Mouse (Mus musculus) large intestine, adult 2 months (tissue): Measurements from ENCODE around the gene G3bp2. TPM values are rescaled to one million over a fixed set of nuclear protein-coding genes. Genes with fewer than 3 reads are reported as not detected.
"Not testable (repeated sequence)": the region's sequence is repeated elsewhere in the genome, so short reads cannot be mapped to it uniquely, and the experiment has no call there.

Experiments used
- DNase-seq: peaks from one replicate; pipeline ENCODE4 v3.0.0-alpha.2; 2012; ENCODE audit warnings: low read depth, low spot score
- WGBS: fragments of 180-500 bp; shearing (Covaris S2); methylation state at CpG from one replicate; pipeline ENCODE4 v1.1.7; 2018; 5-methylcytosine and 5-hydroxymethylcytosine counted together
- polyA plus RNA-seq: library from polyadenylated mRNA; depleted of rRNA; stranded (reverse); fragments of >200 nt; gene quantifications from 2 replicates; pipeline ENCODE4 v1.2.3, GENCODE M21; 2012; rRNA removed

The G3bp2 gene
- 17.6 and 21.9 TPM in 2 replicates for polyA plus RNA-seq

GRCm38 (mm10) chr5:92083417-92084038 is at the start of gene G3bp2:
G3bp2 (minus strand) TSS chr5:92083719.
- WGBS = under 1% methylated on average over 65 of the region's 65 CpGs
- peak; percentile 96 for DNase-seq

- WGBS = 42% methylated on average over 4 of the region's 4 CpGs
Measured at GRCm38 (mm10) chr5:92133006-92133405, 49.5 kb upstream of the G3bp2 start.

DNA sequence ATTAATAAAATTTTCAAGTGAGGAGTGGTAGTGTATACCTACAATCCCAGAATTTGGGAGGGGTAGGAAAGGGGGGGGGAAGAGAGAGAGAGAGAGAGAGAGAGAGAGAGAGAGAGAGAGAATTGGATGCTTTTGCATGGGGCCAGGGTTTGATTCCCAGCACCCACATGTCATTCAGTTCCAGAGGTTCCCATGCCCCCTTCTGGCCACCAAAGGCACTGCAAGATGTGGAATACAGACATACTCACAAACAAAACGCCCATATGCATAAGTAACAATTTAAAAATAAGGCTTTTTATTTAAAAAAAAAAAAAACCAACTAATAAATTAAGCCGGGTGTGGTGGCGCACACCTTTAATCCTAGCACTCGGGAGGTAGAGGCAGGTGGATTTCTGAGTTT is 48.6 kb upstream of the G3bp2 start:
- 95% methylated on average over 4 of the region's 4 CpGs for WGBS
- no peak for DNase-seq

More at GRCm38 (mm10) chr5:92133006-92133405, 49.5 kb upstream of the G3bp2 start:
- DNase-seq = not testable (repeated sequence)

DNA sequence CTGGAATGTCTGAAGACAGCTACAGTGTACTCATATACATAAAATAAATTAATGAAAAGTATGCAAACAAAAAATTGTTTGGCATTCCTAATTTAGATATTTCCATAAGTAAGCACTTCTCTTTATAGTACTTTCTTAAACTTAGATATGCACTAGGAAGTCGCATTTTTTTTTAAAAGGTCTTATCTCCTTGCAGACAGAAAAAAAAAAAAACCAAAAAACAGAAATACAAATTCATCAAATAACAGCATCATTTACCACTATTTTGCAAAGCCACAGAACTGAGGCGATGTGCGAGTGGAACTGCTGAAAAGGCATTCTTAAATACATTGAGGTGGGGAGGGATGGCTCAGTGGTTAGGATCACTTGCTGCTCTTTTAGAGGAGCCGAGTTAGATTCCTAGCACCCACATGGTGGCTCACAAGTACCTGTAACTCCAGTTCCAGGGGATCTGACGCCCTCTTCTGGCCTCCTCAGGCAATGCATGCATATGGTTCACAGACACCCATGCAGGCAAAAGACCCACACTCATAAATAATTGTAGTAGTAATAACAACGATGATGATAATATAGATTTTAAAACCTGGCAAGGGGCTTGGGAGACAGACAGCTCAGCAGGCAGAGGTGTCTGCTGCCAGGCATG is 46.6 kb upstream of the G3bp2 start:
- no peak for DNase-seq
- 90% methylated on average over 6 of the region's 6 CpGs for WGBS

- DNase-seq = no peak
- 78% methylated on average over 1 of the region's 1 CpGs for WGBS
Measured at GRCm38 (mm10) chr5:92129321-92129768, 45.8 kb upstream of the G3bp2 start.

- DNase-seq = no peak
- WGBS = 27% methylated on average over 8 of the region's 8 CpGs
Measured at GRCm38 (mm10) chr5:92128570-92128969, 45.1 kb upstream of the G3bp2 start.

DNA sequence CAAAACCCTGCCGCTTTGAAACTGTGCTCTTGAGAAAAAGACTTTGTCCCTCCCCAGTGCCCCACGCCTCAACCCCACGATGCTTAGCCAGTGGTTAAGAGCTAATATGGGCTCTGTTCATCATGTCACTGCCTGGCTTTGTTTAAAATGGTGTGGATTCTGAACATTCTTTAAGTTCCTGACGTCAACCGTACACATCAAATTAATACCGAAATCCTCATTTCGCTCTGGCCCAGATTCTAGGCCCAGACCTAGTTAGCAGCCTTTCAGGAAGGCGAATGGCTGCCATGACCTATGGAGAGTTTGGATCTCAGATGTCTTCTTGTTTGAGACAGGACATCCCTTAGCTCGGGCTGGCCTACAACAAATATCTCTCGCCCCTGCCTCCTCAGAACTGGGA is 44.2 kb upstream of the G3bp2 start:
- no peak for DNase-seq
- 85% methylated on average over 10 of the region's 10 CpGs for WGBS

DNA sequence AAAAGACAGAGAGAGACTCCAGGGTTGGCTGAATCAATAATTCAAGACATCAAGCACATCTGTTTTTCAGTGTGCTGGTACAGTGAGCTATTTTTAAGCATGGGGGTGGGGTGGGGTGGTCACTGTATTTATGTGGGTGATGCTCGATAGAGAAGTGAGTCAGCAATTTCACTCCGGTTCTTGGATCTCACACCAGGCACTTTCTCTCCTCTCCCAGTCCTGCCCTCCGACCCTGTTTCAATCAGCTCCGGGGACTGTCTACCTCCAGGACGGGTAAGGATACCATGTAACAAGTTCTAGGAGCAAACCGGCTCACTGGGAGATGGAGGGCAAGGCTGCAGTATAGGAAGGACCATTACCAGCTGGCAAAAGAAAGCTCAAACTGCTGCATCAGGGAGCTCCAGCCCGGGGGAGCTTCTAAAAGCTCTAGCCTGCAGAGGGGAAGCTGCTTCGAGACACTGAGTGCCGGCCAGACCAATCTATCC is 43.7 kb upstream of the G3bp2 start:
- DNase-seq = no peak
- 78% methylated on average over 9 of the region's 9 CpGs for WGBS

DNA sequence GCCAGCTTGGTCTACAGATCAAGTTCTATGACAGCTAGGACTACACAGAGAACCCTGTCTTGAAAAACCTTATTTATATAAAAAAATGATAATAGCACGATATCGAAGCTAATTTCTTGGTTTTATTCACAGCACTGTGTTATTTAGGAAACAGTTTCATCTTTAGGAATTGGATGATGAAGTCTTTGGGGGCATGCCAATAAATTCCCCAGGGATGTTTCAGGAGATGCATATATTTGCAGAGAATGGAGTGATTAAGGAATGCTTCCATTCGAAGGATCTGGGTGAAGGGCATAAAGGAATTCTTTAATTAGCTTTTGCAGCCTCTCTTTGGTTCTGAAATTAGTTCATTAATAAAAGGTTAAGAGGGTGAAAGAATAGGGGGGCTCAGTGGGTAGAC is 41.9 kb upstream of the G3bp2 start:
- 90% methylated on average over 3 of the region's 3 CpGs for WGBS
- DNase-seq = no peak

DNA sequence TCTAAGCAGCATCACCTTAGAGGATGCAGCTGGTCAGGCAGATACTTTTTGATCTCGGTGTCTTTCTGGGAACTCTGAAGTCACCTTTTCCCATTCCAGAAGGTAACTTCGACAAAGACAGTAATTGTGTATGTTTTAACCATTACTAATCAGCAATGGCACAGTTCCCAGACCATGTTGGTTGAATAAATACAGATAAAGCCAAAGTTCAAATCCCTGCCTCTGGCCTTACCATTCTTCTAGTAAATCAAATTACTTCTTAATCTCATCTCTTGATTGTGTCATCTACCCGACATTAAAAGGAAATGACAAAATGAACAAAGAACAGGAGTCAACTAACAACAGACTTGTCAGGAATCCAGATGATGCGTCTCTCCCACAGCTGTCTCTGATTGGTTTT is 38.1 kb upstream of the G3bp2 start:
- 21% methylated on average over 4 of the region's 4 CpGs for WGBS
- no peak for DNase-seq

DNA sequence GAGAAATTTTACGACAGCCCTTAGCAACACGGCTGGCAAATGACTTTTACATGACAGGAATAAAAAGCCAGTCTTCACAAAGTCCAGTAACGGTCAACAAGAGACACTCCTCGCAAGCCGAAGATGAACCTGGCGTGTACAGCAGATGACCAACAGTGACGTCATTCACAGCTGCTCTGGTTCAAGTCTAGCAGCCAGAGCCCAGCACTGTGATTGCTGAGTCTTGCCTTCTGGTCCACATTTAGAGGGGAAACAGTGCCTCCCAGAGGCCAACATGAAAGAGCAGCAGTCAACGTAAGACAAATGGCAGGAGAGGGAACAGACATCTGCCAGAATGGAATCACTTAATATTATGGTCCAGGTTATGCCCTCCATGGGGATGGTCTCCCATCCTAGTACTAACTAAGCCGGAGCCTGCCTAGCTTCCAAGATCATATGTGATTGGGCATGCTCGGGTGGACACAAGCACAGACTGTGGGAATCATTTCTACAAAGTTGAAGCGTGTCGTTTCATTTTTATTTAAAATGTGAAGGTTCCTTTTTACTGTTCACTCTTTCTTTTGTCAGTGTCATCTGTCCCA is 34.4 kb upstream of the G3bp2 start:
- peak; percentile 79 for DNase-seq
- 29% methylated on average over 12 of the region's 12 CpGs for WGBS

DNA sequence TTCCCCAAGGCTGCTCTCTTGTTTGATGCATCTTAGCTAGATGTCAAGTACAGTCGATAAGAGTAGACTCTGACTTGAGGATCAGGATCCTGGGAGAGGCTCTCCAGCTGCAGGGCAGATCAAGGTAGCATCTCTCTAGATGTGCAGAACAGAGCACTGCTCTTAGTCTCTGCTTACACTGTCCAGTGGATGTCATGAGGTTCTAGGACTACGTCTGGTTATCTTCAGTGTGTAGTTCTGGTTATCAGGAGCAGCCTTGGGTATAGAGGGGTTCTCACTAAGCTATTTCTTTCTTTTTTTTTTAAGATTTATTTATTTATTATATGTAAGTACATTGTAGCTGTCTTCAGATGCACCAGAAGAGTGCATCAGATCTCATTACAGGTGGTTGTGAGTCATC is 31.4 kb upstream of the G3bp2 start:
- DNase-seq = no peak
- 94% methylated on average over 2 of the region's 2 CpGs for WGBS

DNA sequence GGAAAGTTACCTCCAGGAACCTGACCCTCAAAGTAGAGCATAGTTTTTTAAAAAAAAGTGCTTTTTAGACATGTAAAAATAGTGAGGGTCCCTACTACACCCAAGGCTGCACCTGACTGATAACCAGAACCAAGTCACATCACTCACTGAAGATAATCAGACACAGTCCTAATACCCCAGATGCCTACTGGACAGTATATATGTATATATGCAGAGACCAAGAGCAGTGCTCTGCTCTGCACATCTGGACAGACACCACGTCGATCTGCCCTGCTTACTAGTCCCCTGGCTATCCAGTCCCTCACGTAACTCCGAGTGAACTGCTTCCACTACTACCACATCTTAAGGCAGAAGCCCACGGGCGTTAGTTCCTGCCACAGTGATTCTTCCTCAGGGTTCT is 30.7 kb upstream of the G3bp2 start:
- WGBS = 93% methylated on average over 6 of the region's 6 CpGs
- no peak for DNase-seq

GRCm38 (mm10) chr5:92113484-92113883 is 30.0 kb upstream of the G3bp2 start:
- no peak for DNase-seq
- 92% methylated on average over 7 of the region's 7 CpGs for whole genome bisulfite sequencing

GRCm38 (mm10) chr5:92112585-92112984 is 29.1 kb upstream of the G3bp2 start:
- DNase-seq = no peak
- 11% methylated on average over 10 of the region's 10 CpGs for WGBS

DNA sequence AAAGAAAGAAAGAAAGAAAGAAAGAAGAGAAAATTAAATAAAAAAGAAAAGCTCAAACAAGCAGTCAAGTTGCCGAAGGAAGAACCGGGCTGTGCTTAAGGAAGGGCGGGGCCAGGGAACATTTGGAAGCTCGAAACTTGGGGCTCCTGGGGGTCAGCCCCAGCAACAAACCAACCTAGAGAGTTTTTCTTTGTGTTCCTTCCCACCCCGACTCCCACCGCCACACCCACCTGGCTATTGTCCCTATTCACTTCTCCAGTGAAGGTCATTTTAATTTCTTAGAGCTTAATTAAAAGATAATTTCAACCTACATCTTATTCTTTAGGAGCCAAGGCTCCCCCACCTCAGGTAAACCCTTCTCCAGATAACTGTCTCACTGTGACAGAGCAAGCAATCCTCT is 28.7 kb upstream of the G3bp2 start:
- no peak for DNase-seq
- 15% methylated on average over 6 of the region's 6 CpGs for WGBS

- WGBS = 58% methylated on average over 5 of the region's 5 CpGs
- no peak for DNase-seq
Measured at GRCm38 (mm10) chr5:92110818-92111355, 27.4 kb upstream of the G3bp2 start.

GRCm38 (mm10) chr5:92107282-92107681 is 23.8 kb upstream of the G3bp2 start:
- DNase-seq = no peak
- 77% methylated on average over 4 of the region's 4 CpGs for WGBS

GRCm38 (mm10) chr5:92106327-92107125 is 23.0 kb upstream of the G3bp2 start:
- WGBS = 29% methylated on average over 10 of the region's 10 CpGs
- DNase-seq = no peak
